Mouse (Mus musculus): ENCODE measurements around the gene Ttc27.

- no peak for TF ChIP-seq CTCF (IDR thresholded peaks at IDR 0.05; ENCODE audit: extremely low read depth, insufficient read depth, low read length)
- no peak for TF ChIP-seq POLR2A (IDR thresholded peaks at IDR 0.05; ENCODE audit: extremely low read depth, insufficient read depth, low read length)
Observed at GRCm38 (mm10) chr17:74678061-74678460, 39.5 kb upstream of the Ttc27 start.
